Mouse (Mus musculus): ENCODE results near the gene Anapc1. TPM values are rescaled to one million over a fixed set of nuclear protein-coding genes. Genes with fewer than 3 reads are reported as not detected.

Anapc1 gene
- polyA plus RNA-seq (2015; fragmentation: Nextera tagmentation; extraction: Ambion mirVana) = 34.2 and 40.9 TPM in 2 replicates

DNA sequence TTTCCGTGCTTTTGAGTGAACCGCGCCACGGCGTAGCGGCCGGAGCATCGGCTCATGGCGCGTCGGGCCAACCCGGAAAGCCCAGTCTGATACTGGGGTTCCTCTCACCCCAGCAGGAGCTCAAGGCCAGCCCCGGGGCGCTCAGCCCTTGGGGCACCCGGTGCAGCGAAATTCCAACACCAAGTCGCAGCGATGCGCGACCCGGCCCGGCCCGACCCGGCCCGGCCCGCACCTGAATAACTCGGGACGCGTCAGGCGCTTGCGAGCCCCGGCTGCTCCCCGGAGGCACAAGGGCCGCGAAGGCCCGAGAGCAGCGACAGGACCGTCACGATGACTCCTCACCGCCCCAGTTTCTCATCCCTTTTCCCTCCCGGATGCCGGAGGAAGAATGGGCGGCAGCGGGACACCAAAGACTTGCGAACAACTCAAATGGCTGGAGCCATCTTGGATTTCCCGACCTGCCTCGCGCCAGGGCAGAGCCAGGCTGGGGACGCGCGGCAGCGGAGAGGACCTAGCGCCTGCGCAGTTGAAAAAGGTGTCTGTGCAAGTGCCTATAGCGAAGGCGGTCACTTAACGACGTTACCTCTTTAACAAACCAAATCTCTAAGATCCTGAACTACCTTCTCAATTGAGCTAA, at the start of gene Anapc1:
Anapc1 (minus strand) TSS at position 471 of the 637 bp plus-strand sequence.
- Histone ChIP-seq H3K9me3 (replicated peaks) (no peaks in the 10 kb centered on the region), H3K4me1 (peaks cover 21% of the 10 kb centered on the region), H3K9ac (replicated peaks) (peak within 1 kb of the TSS; percentile 95), H3K4me2 (peak within 1 kb of the TSS; percentile 67), H3K27me3 (replicated peaks) (no peaks in the 10 kb centered on the region), H3K36me3 (peaks cover 3% of the 10 kb centered on the region), H3K27ac (replicated peaks) (peak within 1 kb of the TSS; percentile 95), H3K4me3 (replicated peaks) (peak within 1 kb of the TSS; percentile 96)
- WGBS = under 1% methylated on average over 58 of the region's 58 CpGs
- peak; percentile 98 for ATAC-seq (ENCODE audit: low FRiP score)

- Histone ChIP-seq H3K27ac (replicated peaks) (no peak overlapping the region), H3K4me1 (no peaks in the 10 kb centered on the region), H3K36me3 (no peaks in the 10 kb centered on the region), H3K27me3 (replicated peaks) (no peaks in the 10 kb centered on the region), H3K4me3 (replicated peaks) (no peak overlapping the region), H3K9ac (replicated peaks) (no peak overlapping the region), H3K4me2 (no peak overlapping the region), H3K9me3 (replicated peaks) (no peaks in the 10 kb centered on the region)
- no peak for ATAC-seq (ENCODE audit: low FRiP score)
- 60% methylated on average over 3 of the region's 3 CpGs for WGBS
These were observed 47.9 kb upstream of the Anapc1 start for GRCm38 (mm10) chr2:128735089-128735488.

GRCm38 (mm10) chr2:128731951-128732350, 44.8 kb upstream of the Anapc1 start:
- H3K4me1 ChIP-seq = peaks cover 6% of the 10 kb centered on the region
- H3K9me3 ChIP-seq (replicated peaks) = no peaks in the 10 kb centered on the region
- ATAC-seq (ENCODE audit: low FRiP score) = no peak
- no peaks in the 10 kb centered on the region for H3K27me3 ChIP-seq (replicated peaks)
- H3K4me2 ChIP-seq = no peak overlapping the region
- H3K9ac ChIP-seq (replicated peaks) = no peak overlapping the region
- H3K27ac ChIP-seq (replicated peaks) = no peak overlapping the region
- WGBS = 86% methylated on average over 1 of the region's 1 CpGs
- H3K4me3 ChIP-seq (replicated peaks) = no peak overlapping the region
- H3K36me3 ChIP-seq = no peaks in the 10 kb centered on the region

DNA sequence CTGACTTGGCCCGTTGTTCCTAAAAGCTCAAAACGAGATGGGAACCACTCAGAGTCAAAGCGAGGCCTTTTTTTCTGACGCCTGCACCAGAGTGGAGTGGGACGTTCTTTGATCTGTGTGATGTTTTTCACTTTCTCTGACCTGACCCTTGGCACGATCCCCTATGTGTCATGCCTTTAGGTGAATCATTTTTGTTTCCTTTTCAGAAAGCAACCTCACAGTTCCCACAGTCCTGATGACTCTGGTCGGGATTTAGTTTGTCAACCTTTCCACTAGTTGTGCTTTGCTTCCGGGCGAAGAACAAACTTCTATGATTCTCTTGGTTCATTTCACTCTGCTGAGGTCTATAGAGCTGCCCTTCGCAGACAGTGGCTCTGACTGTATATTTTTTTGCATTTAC, 44.3 kb upstream of the Anapc1 start:
- H3K9me3 ChIP-seq (replicated peaks) = no peaks in the 10 kb centered on the region
- peaks cover 6% of the 10 kb centered on the region for H3K4me1 ChIP-seq
- no peak overlapping the region for H3K4me2 ChIP-seq
- no peak overlapping the region for H3K27ac ChIP-seq (replicated peaks)
- no peak overlapping the region for H3K9ac ChIP-seq (replicated peaks)
- no peaks in the 10 kb centered on the region for H3K36me3 ChIP-seq
- H3K27me3 ChIP-seq (replicated peaks) = no peaks in the 10 kb centered on the region
- WGBS = 85% methylated on average over 10 of the region's 10 CpGs
- ATAC-seq (ENCODE audit: low FRiP score) = no peak
- no peak overlapping the region for H3K4me3 ChIP-seq (replicated peaks)

DNA sequence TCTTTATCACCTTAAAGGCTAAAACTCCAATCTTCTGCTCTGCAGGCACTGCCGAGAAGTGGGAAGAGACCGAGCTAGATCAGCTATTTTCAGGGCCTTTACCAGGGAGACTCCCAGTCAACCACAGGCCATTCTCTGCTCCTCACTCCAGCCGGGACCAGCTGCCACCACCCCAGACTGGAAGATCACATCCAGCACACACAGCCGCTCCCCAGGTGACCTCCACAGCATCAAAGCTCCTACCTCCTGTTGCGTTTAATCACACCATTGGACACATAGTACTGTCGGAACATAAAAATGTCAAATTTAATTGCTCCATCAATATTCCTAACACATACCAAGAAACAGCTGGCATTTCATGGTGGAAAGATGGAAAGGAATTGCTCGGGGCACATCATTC, 42.0 kb upstream of the Anapc1 start:
- H3K9ac ChIP-seq (replicated peaks) = no peak overlapping the region
- 30% methylated on average over 7 of the region's 7 CpGs for WGBS
- no peaks in the 10 kb centered on the region for H3K9me3 ChIP-seq (replicated peaks)
- peaks cover 6% of the 10 kb centered on the region for H3K4me1 ChIP-seq
- no peaks in the 10 kb centered on the region for H3K27me3 ChIP-seq (replicated peaks)
- H3K4me3 ChIP-seq (replicated peaks) = no peak overlapping the region
- ATAC-seq (ENCODE audit: low FRiP score) = no peak; the same call in 1 of the 2 replicates
- no peak overlapping the region for H3K4me2 ChIP-seq
- no peaks in the 10 kb centered on the region for H3K36me3 ChIP-seq
- H3K27ac ChIP-seq (replicated peaks) = peak overlapping the region; percentile 45; the same call in 1 of the 2 replicates

- Histone ChIP-seq H3K4me3 (replicated peaks) (no peak overlapping the region), H3K27ac (replicated peaks) (no peak overlapping the region), H3K9me3 (replicated peaks) (no peaks in the 10 kb centered on the region), H3K27me3 (replicated peaks) (no peaks in the 10 kb centered on the region), H3K4me1 (peaks cover 6% of the 10 kb centered on the region), H3K4me2 (no peak overlapping the region), H3K9ac (replicated peaks) (no peak overlapping the region), H3K36me3 (no peaks in the 10 kb centered on the region)
- no peak for ATAC-seq (ENCODE audit: low FRiP score)
- WGBS = 81% methylated on average over 4 of the region's 4 CpGs
These were observed 40.9 kb upstream of the Anapc1 start for GRCm38 (mm10) chr2:128728066-128728465.

DNA sequence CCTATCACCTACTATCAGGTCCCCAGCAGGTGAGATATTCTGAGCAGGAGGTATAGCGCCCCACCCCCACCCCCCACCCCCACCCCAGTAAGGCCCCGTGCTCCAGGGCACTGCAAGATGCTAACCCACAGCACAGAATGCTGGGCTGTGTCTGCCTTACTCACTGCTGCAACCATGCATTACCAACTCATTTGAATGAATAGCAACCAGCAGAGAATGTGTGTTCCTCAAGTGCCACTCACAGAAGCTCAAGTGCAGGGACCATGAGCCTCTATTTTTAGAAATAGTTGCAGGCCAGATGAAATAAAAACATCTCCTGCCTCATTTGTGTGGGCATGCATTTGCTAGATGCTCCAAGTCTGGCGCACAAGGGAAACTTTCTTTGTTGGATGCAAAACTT, 40.4 kb upstream of the Anapc1 start:
- Histone ChIP-seq H3K9ac (replicated peaks) (no peak overlapping the region), H3K27me3 (replicated peaks) (no peaks in the 10 kb centered on the region), H3K9me3 (replicated peaks) (no peaks in the 10 kb centered on the region), H3K4me2 (no peak overlapping the region), H3K36me3 (no peaks in the 10 kb centered on the region), H3K4me1 (peaks cover 6% of the 10 kb centered on the region), H3K27ac (replicated peaks) (no peak overlapping the region), H3K4me3 (replicated peaks) (no peak overlapping the region)
- 62% methylated on average over 3 of the region's 3 CpGs for WGBS
- ATAC-seq (ENCODE audit: low FRiP score) = no peak

DNA sequence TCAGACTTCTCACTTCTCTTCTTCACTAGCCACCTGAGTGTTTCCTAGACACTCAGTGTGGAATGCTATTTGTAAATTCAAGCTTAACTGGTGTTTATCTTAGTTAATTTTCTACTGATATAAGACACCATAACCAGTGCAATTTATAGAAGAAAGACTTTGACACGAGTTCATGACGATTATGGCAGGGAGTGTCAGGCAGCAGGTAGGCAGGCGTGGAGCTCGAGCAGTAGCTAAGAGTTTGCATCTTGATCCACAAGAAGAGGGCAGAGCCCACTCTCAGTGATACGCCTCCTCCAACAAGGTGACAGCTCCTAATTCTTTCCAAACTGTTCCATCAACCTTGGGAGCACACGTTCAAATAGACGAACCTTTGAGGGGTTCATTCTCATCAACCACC, 39.4 kb upstream of the Anapc1 start:
- Histone ChIP-seq H3K9me3 (replicated peaks) (no peaks in the 10 kb centered on the region), H3K4me1 (peaks cover 6% of the 10 kb centered on the region), H3K4me2 (no peak overlapping the region), H3K9ac (replicated peaks) (no peak overlapping the region), H3K27me3 (replicated peaks) (no peaks in the 10 kb centered on the region), H3K27ac (replicated peaks) (no peak overlapping the region), H3K4me3 (replicated peaks) (no peak overlapping the region), H3K36me3 (no peaks in the 10 kb centered on the region)
- 88% methylated on average over 7 of the region's 7 CpGs for WGBS
- no peak for ATAC-seq (ENCODE audit: low FRiP score)

DNA sequence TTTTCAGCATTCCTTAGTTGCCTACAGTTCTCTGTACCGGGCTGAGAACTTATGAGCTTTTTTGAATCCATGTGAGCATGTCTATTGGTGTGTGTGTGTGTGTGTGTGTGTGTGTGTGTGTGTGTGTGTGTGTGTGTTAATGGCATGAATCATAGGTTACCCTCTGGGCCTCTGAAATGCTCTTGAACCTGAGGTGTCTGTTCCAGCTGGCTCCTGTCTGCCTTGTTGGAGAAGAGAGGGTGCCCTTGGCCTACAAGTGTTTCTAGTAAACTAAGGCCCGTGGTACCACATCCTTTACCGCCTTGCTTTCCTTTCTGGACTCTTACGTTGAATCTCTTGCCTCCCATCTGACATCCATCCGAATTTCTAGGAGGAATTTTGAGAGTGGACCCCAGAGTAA, 38.9 kb upstream of the Anapc1 start:
- H3K4me2 ChIP-seq = no peak overlapping the region
- H3K4me3 ChIP-seq (replicated peaks) = no peak overlapping the region
- 86% methylated on average over 5 of the region's 5 CpGs for WGBS
- peaks cover 6% of the 10 kb centered on the region for H3K4me1 ChIP-seq
- no peak overlapping the region for H3K27ac ChIP-seq (replicated peaks)
- no peaks in the 10 kb centered on the region for H3K27me3 ChIP-seq (replicated peaks)
- no peak for ATAC-seq (ENCODE audit: low FRiP score)
- no peaks in the 10 kb centered on the region for H3K9me3 ChIP-seq (replicated peaks)
- H3K9ac ChIP-seq (replicated peaks) = no peak overlapping the region
- no peaks in the 10 kb centered on the region for H3K36me3 ChIP-seq

- Histone ChIP-seq H3K4me1 (no peaks in the 10 kb centered on the region), H3K9ac (replicated peaks) (no peak overlapping the region), H3K27me3 (replicated peaks) (no peaks in the 10 kb centered on the region), H3K9me3 (replicated peaks) (no peaks in the 10 kb centered on the region), H3K4me2 (no peak overlapping the region), H3K36me3 (no peaks in the 10 kb centered on the region), H3K27ac (replicated peaks) (no peak overlapping the region), H3K4me3 (replicated peaks) (no peak overlapping the region)
- WGBS = 92% methylated on average over 5 of the region's 5 CpGs
- no peak for ATAC-seq (ENCODE audit: low FRiP score)
These were observed 35.0 kb upstream of the Anapc1 start for GRCm38 (mm10) chr2:128722106-128722710.

- Histone ChIP-seq H3K9ac (replicated peaks) (no peak overlapping the region), H3K4me1 (0 out of 2 replicates have a peak, but pooled peaks cover 5% of the 10 kb centered on the region), H3K36me3 (no peaks in the 10 kb centered on the region), H3K4me2 (no peak overlapping the region), H3K4me3 (replicated peaks) (no peak overlapping the region), H3K9me3 (replicated peaks) (no peaks in the 10 kb centered on the region), H3K27me3 (replicated peaks) (no peaks in the 10 kb centered on the region), H3K27ac (replicated peaks) (no peak overlapping the region)
- ATAC-seq (ENCODE audit: low FRiP score) = no peak
- WGBS = 89% methylated on average over 2 of the region's 2 CpGs
These were observed 32.2 kb upstream of the Anapc1 start for GRCm38 (mm10) chr2:128719380-128719779.

DNA sequence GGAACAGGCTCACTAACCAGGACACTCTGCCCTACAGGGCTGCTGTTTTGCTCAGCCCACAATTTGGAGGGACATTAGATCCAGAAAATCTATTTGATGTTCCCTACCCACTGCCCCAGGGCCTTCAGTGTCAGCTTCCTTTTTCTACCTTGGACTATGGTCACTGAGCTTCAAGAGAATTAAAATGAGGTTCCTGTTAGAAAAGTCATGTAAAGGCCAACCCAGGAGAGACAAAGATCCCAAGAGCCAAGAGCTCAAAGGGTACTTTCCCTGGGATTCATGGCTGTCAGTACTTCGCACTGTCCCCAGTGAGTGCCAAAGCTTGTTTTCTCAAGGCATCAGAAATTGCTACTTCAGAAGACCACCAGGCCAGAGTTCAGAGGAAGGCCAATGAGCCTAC, 28.8 kb upstream of the Anapc1 start:
- Histone ChIP-seq H3K9me3 (replicated peaks) (no peaks in the 10 kb centered on the region), H3K4me2 (no peak overlapping the region), H3K4me1 (peaks cover 15% of the 10 kb centered on the region; the same call in 1 of the 2 replicates), H3K4me3 (replicated peaks) (no peak overlapping the region), H3K36me3 (no peaks in the 10 kb centered on the region), H3K27ac (replicated peaks) (no peak overlapping the region), H3K27me3 (replicated peaks) (no peaks in the 10 kb centered on the region), H3K9ac (replicated peaks) (no peak overlapping the region)
- ATAC-seq (ENCODE audit: low FRiP score) = no peak
- WGBS = 94% methylated on average over 1 of the region's 1 CpGs
